Mouse (Mus musculus) frontal cortex, adult 2 months (tissue): ENCODE measurements at regions not wholly inside any gene's neighbourhood (a gene's known extent, or its start where the extent isn't known, plus 50 kb on each side); places are given as distances from the start of the nearest gene placed in this dataset.

Experiments
- DNase-seq, 2 experiments: peaks; one replicate each; pipeline ENCODE4 v3.0.0; 2022; ENCODE audit warnings: low spot score in 1 of 2; ENCODE audit errors: extremely low spot score in 1 of 2

DNA sequence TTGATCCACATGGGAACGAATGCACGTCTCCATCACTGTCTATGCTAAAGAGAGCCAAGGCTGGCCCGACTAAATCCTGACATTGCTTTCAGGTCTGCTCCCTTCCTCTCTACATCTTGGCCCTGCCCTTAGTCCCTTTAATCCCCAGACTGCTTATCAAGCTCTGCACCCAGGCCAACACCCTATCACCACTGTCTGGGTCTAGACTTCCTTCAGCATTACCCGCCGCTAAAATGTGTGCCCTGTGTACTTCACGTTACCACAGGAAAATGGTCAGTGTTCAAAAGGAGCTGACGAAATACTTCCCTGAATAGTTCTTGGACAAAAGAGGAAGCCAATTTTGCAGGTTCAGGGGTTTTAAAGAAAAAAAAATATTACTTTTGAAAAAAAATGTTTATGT is 100.0 kb upstream of the Thbs1 start:
- no peak for DNase-seq

DNA sequence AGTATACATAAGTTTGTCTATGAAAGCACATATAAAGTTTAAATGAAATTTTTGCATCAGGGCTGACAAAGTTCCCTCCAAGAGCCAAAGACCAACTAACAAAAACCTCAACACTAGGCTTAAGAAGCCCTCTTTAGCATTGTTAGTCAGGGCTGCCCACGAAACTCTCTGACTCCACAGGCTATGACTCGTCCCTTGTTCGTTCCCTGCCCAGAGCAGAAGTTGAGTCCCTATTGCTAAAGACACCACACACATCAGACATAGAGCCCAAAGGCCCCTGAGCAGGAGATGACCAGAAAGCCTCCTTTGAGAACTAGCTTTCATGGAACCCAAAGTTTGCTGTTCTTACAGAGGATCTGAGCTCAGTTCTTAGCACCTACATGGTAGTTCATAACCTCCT is 99.5 kb upstream of the Thbs1 start:
- DNase-seq: no peak

DNA sequence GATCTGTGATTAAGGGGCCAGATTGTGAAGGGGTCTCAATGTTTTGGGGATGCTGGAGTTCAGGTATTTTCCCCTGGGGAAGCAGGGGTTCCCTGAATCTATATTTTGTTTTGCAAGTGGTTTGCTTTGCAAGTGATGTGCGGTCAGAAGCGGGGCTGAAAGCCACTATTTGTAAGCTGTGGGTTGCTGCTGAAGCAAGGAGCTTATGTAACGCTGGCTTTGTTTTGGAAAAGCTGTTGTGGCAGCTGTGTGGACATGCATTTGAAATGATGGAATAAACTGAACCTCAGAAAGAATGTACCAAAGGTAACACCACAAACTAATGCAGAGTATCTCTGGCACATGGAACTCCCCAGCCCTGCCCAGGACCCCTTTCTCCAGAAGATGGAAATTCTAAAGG is 98.5 kb upstream of the Thbs1 start:
- peak in 1 of 2 experiments; percentile 8 for DNase-seq

DNA sequence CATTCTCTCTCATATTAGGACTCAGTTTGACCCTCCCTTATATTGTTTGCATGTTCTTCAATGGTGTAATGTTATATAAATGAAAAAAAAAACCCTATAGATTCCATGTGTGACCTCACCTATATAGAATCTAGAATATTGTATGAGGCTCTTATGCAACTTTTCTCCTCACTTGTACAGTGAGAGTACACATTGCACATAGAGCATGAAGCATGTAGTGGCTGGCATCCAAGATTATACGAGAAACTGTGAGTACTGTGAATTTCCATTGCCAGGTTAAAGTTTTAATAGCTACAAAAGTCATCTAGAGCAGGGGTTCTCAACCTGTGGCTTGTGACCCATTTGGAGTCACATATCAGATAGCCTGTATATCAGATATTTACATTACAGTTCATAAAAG is 96.5 kb upstream of the Thbs1 start:
- DNase-seq: no peak

DNA sequence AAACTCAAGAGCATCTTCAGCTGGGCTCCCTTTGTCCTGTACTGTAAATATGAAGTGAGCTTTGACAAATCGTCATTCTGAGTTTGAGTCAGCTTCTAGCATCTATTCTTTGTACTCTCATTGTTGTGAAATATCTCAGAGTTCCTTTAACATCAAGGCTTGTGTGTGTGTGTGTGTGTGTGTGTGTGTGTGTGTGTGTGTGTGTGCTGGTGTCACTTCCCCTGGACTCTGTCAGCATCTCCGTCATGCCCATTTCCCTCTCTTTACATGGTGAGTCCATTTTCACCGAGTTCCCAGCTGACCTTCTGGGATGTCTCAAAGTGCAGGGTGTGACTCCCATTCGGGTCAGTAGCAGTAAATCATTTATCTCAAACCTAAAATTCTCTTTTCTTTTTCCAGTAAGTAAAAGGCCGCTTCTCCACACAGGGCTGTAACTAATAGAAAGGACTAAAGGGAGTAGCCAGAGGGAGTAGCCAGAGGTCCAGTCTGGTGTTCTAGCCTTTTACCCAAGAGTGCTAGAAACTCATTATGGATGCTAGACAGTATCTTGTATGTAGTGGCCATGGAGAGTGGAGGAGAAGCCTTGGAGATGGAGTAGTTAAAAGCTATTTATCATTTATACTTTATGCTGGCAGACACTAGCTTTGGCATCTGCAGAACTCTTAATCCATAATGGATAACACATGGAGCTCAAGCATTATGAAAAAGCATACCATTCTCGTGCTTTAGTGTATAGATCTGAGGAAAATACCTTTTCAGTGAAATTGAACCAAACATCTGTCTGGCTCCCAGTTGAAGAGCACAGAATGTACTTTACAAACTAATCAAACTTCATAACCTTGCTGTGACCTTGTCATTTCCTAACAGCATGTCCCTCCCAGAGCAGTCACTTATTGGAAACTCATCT is 85.6 kb upstream of the Thbs1 start:
- no peak for DNase-seq

DNA sequence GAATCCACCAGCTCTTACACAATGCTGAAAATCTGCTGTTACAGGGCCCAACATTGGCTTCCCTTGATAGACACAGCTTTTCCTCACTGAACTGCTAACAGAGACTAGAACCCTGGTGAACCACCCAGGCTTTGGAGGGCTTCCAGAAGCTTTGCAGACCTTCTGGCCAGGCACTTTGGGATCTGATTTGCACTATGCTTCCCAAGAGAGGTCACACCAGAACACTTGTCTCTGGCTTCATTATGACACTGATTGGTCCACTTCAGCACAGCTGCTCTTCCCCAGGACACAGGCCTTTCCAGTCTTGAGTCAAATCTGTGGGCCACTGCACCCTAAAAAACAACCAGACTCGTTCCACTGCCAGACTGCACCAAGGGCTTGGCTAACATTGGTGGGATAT is 82.8 kb upstream of the Thbs1 start:
- DNase-seq: no peak

DNA sequence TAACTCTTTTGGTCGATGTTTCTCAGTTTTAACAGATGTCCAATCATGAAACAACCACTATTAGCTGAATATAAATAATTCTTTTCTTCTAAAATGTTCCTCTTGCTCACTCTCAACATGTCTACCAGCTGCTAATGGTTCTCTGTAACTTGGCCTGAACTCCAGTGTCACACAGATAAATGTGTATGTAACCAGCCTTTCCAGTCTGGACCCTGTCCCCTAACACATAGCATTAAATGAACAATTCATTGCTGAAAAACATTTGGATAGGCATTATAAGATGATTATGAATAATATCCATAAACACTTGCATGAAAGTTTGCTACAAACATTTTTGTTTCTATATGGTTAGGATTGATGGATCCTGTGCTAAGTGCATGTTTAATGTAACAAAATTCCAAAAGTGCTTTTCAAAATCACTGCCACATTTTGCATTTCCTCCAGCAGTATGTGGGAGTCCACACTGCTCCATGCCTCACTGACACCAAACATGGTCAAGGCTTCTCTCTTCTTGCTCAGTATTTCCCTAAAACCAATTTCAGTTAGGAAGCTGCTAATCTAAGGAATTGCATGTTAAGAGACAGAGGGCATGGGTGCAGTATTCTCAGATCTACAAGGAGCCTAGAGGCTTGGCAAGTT is 82.1 kb upstream of the Thbs1 start:
- DNase-seq: no peak

DNA sequence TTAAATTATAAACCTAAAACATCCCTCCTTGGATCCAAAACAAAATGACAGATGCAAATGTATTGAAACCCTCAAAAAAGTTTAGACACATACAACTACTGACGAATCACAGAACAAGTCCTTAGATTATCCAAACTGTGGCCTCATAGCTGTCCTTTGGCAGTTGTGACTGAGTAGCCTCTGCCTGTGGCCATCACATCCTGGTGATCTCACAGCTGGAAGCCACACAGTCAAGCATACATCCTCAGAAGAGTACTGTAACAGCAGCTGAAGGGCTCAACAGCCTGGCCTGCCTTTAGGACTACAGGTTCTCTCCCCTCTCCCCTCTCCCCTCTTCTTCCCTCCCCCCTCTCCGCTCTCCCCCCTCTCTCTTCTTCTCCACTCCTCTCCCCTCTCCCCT is 80.0 kb upstream of the Thbs1 start:
- DNase-seq: no peak

DNA sequence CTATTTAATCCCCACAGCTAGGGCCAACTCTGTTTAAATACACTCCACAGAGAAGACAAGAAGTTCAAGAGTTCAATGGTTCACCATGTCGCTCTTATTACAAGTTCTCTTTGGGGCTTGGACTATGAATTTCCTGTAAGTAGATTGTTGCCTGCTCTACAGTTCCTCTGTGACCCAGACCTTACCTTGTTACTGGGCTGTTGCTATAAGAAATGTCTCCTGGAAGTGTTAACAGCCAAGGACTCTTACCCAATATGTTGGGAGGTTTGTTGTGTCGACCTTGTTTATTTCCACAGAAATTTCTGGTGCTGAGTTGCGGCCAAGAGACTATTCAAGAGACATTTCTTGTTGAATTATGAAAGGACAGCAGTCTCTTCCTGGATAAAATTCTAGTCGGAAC is 78.3 kb upstream of the Thbs1 start:
- DNase-seq: no peak

DNA sequence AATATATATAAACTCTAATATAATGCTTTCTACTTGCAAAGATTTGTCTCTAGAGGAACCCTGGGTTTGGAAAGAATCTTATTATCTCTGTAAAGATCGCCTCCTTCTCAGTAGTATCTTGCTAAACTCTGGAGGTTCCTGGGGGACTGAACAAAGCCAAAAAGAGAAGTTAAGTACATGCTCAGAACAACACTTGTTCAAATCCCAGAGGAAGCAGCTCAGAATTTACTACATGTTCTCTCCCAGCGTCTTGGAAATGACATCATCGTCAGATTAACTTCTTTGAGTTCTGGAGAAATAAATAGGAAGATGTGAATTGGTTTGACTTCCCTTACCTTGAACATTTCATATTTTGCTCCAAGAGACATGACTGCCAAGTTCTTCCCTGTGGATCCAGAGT is 77.7 kb upstream of the Thbs1 start:
- DNase-seq: no peak

DNA sequence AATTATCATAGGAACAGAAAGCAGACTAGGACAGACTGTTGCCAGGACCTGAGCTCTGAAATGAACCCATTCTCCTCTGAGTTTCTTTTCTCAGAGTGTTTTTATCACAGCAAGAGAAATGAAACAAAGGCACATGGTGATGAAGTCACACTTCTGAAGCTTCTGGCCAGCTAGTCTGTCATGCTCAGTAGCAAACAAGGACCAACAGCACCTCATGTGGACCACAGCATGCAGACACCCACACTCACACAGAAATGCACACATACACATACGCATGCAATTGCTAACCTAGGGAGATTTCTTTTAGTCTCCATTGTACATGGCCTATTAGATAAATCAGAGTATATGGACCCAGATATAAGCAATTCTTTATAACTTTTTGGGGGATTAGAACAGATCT is 76.3 kb upstream of the Thbs1 start:
- DNase-seq: no peak

DNA sequence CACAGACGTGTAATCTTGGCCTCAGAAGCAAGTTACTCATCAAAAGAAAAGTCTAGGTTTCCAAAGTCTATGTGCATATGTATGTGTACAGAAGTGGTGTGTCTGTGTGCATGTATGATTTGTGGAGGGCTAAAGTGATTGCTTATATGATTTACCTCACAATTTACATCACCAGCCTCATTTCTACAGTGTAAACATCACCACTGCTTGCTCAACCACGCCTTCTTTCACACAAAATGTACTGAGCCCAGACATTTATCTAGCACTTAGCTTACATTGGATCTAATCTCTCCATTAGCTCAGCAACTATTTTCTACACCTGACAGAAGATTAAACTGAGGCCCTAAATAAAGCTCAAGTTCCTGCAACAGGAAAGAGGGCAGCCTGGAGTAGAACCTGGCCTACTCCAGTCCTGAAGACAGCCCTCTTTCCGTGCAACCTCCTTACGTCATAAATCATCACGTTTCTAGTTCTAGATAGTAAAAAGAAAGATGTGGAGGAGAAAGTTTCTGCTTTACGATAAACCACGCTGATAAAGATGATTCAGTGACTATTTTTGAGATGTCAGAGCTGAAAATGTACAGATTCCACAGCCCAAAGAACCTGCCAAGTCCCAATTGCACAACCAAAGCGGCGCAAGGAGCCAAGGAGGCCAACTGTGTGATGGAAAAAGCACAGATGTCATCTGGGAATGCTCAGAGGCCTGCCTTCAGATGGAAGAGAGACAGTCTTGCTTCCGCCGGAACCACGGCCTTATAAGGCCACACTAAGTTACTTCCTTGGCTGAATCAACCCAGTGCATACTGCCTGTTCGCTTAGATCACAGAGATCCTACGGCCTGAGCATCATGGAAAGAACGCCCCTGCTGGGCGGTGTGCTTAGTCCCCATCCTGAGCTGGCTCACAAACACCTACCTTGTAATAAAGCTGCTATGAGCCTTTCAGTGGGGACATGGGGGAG is 72.5 kb upstream of the Thbs1 start:
- DNase-seq: peak; percentile 19 to 44

DNA sequence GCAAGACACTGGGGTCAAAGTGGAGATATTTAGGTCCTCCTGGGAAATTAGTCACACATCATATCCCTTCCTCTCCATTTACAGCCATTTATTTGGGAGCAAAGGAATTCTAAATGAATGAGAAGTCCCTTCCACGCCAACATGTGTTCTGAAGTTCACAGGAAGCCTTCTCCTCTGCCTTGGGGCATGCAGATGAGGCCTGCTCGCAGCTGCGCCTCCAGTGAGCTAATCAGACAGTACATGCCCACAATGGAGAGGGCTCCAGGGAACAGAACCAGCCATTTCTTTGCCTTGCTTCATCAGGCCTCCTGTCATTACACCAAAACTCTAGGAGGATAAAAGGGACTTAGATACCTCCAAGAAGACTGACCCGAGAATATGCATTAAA is 71.9 kb upstream of the Thbs1 start:
- DNase-seq: no peak

DNA sequence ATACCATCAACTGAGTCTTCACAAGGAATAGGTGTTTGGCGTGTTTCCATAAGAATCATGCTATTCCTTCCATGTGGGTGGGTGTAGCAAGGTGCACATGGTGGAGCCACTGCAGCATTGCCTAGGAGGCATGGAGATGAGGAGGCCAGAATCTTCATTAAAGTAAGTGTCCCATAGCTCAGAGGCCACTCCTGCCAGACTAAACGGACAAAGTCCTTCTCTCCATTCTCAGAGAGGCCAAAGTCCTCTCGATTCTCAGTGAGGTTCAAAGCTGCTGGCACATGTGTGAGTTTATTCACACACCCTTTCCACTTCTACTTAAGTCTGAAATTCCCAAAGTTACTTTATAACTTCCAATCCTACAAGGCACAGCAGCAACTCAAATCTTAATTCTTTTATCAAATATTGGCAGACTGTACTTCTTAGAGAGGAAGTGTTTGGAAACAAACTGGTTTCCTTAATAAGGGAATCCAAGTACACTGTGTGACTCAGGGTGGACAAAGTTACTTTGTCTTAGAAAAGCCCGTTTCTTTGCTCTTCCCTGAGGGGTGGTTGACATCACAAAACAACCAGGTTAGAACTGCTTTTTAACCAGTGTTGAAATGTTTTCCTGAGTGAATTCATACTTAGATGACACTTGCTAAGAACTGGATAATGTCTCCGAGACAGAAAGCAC is 69.2 kb upstream of the Thbs1 start:
- no peak for DNase-seq

DNA sequence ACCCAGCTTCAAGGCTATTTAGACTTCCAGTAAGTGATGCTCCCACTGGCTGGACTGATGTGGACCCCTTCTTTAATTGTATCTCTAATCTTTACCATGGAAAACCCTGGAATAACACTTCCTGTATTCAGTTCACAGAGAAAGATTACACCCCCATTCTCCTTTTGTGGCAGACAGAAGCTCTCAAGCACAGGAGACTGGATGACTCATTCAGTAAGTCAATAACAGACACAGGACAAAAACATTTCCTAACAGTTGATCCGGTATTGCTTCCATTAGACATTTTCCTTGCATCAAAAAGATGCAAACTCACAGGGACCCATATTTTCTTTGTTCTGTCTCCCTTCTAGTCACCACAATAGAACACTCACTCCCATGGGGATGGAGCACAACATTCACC is 67.0 kb upstream of the Thbs1 start:
- no peak for DNase-seq

DNA sequence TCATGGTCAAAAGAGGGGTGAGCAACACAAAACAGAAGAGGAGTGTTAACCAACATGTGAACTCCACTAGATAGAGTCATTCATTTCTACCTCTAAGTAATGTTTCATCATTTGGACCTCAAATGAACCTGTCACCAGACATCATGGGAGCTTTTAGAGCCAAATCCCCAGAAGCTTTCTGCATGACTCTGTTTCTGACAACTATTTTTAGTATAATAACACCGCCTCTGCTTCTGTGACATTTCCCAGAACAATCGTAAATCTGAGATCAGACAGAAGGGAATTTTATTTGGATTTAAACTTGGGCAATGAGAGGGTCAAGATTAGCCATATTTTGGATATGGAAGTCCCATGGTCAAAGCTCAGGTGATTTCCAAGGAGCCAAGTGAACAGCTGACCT is 61.4 kb upstream of the Thbs1 start:
- DNase-seq: peak in 1 of 2 experiments; percentile 11

DNA sequence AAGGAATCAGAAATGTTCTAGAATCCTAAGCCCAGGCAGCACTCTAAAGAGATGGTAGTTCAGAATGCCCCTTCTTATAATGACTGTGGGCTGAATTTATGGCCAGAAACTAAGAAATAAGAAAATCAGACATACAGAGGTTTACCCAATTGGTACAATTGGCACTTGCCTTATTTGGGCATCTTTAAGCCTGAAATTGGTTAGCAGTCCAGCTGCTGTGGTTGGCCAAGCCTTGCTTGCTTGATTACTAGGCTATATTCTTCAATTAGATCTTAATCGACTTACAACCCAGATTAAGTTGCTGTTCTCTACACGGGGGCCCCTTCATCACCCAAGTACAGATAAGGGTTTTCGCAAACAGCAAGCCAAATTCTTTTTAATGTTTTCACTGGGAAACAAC is 60.1 kb upstream of the Thbs1 start:
- no peak for DNase-seq

DNA sequence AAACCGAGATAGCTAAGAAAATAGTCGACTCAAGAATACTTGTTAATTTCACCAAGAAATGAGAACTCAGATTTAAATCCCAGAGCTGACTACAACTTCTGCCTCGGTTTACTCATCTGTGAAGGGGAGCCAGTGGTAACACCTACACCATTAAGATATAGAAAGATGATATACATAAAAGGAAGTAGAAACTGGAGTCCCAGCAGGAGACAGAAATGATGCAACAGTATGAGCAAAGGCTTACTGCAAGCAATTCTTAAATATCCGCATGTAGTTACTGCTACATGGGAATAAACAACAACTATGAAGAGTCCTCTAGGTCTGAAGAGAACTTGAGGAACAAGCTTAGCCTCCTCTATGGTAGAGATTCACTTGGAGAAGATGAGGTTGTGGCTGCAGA is 58.2 kb upstream of the Thbs1 start:
- DNase-seq: no peak

DNA sequence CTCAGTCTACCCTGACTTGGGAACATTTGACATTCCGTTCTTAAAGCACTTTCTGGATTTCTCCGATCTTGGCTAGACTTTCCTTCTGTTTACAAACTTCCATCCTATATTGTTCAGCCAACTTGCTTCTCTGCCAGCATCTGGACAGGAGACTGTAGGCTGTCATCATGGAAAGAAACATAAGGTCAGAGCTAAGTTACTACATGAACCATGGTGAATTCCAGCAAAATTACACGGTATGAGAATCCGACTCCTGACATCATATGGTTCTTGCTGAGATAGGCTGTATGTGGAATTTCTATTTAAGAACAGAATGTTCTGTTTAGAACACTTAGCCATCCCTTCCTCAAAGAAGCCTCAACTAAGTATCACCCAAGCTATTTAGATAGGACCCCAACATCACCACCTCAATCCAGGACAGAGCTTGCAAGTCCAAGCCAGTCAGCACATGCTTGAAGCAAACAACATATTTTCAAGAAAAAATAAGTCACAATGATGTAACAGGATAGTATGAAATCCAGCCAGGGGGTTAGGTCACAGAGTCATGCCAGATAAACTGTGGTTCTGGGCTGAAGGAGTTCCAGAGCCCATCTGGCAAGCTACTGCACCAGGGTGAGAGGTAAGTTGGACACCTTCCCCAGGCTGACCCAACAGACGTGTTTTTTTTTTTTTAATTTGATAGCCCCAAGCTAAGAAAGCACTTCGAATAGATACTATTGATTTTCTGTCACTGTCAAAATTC is 52.9 kb upstream of the Thbs1 start:
- DNase-seq: no peak

DNA sequence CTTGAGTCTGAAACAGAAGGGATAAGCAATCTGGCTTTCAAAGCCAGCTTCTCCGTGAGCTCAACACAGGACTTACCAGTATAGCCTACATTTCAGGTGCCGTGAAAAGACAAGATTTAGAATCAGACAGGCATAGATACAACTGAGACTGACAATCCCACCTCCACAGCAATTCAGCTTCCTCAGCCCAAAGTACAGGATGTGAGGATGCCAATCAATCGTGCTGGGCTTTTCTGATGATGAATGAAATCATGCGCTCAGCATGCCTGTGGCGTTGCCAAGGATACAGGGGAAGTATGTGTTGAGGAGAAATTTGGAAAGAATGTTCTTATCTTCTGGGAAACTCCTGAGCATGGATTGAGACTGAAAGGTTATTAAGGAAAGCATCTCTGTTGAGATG is 50.4 kb upstream of the Thbs1 start:
- DNase-seq: peak in 1 of 2 experiments; percentile 45
